Mouse (Mus musculus): ENCODE results near the gene Smarca1.

Smarca1 gene

GRCm38 (mm10) chrX:47892431-47893024, at the start of gene Smarca1:
Gene Smarca1 (minus strand): TSS chrX:47892974.
- no peak for DNase-seq

DNA sequence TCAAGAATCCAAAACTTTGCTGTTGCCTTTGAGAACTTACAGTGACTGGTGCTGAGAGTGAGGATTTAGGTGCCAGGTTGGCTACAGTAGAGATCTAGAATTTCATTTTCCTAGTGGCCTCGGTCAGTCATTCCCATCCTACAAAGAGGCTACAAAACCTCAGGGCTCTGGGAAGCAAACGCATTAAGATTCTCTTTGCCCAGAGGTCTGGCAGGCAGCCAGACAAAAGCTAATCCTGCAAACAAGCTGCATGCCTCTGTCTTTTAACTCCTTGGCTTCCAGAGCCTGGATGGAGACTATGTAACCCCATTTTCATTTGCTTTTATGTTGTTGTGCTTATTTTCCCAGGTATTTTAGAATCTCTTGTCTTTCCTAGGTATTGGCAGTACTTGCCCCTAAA, 45.0 kb upstream of the Smarca1 start:
- no peak for DNase-seq

- DNase-seq, result no peak
Observed at GRCm38 (mm10) chrX:47936885-47937284, 44.1 kb upstream of the Smarca1 start.

- DNase-seq, result no peak
Observed at GRCm38 (mm10) chrX:47934352-47934751, 41.6 kb upstream of the Smarca1 start.

DNA sequence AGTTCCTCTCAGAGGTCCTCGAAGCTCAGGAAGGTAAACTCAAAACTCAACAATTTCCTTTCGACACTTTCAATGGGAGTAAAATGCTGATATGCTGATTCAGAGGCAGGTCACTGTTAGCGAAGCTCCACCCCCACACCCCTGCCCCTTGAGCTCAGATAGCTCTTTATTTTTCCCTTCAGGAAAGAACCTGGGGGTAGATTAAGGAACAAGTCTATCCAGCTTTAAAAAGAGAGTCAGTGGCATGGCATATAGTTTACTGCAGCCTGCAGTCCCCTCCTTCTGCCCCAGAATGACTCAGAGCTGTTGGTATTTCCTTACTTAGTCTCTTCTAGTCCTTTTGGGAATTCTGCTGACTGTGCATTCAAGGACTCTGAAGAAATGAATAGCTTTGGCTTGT, 37.7 kb upstream of the Smarca1 start:
- no peak for DNase-seq

GRCm38 (mm10) chrX:47927981-47928380, 35.2 kb upstream of the Smarca1 start:
- DNase-seq, result no peak

GRCm38 (mm10) chrX:47920541-47920940, 27.8 kb upstream of the Smarca1 start:
- DNase-seq, result no peak

GRCm38 (mm10) chrX:47916831-47917230, 24.1 kb upstream of the Smarca1 start:
- no peak for DNase-seq

DNA sequence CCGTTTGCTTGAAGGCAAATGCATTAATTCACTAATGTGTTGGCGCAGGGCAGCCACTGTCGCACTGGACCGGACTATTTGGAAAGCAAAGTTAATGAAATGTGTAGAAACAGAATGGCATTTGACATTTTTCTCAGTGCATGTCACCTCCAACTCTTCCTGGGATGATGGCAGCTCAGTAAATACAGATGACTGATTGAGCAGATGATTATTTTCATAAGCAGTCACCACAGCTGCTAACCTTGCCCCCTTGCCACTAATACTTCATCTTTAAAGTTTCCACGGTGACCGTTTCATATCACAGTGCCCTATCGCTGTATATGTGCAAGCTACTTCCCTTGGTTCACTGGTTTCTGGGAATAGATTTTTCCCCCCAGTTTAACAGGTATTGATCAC, 20.8 kb upstream of the Smarca1 start:
- no peak for DNase-seq

GRCm38 (mm10) chrX:47912904-47913542, 20.2 kb upstream of the Smarca1 start:
- DNase-seq, result peak in 1 of 2 experiments; percentile 9

GRCm38 (mm10) chrX:47912306-47912792, 19.6 kb upstream of the Smarca1 start, which contains the start of gene Ocrl:
Gene Ocrl (plus strand): TSS chrX:47912387.
- DNase-seq, result peak; percentile 64 to 68

DNA sequence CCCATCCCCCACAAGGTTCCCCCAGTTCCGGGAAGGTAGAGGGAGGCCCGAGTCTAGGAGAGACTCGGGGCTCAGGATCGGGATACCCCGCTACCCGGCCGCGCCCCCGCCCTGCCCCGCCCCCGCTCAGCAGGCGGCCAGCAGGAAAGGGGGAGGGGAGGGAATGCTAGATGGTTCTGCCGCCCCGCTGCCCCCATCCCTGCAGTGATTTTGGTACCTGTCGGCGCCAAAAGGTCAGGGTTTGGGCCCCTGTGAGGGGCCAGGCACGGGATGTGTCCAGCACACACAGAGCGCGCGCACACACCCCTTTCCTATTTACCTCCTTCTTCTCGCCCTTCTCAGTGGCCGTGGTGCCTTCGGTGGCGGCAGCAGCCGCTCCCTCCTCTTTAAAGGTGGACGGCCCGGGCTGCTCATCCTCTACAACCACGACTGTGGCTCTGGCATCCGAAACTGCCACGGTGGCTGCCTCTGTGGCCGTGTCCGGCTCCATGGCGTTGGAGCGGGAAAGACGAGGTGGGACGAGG, 805 bp downstream of the Smarca1 start:
- DNase-seq, result no peak

- no peak for DNase-seq
Observed at GRCm38 (mm10) chrX:47891243-47891906, 1.4 kb downstream of the Smarca1 start.

DNA sequence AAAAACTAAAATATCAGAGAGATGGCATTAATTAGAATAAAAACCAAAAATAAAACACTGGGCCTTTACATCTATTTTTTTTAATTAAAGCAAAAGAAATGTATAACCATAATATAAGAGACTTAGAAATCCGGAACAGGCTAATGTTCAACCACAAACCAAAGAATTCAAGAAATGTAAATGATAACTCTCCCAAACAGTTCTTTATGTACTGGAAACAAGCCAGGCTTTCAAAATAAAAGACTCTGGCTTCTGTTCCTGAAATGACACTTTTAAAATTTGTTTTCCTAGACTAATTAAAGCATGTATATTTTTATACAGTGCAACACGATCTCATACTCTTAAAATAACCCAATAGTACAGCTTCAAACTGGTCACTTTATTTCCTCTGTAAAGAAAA, 5.4 kb downstream of the Smarca1 start:
- no peak for DNase-seq

- no peak for DNase-seq
Observed at GRCm38 (mm10) chrX:47882813-47883212, 10.0 kb downstream of the Smarca1 start.

GRCm38 (mm10) chrX:47880052-47880451, 12.7 kb downstream of the Smarca1 start:
- no peak for DNase-seq

- DNase-seq, result no peak
Observed at GRCm38 (mm10) chrX:47858544-47858943, 34.2 kb downstream of the Smarca1 start.

GRCm38 (mm10) chrX:47835835-47836195, 57.0 kb downstream of the Smarca1 start:
- no peak for DNase-seq

DNA sequence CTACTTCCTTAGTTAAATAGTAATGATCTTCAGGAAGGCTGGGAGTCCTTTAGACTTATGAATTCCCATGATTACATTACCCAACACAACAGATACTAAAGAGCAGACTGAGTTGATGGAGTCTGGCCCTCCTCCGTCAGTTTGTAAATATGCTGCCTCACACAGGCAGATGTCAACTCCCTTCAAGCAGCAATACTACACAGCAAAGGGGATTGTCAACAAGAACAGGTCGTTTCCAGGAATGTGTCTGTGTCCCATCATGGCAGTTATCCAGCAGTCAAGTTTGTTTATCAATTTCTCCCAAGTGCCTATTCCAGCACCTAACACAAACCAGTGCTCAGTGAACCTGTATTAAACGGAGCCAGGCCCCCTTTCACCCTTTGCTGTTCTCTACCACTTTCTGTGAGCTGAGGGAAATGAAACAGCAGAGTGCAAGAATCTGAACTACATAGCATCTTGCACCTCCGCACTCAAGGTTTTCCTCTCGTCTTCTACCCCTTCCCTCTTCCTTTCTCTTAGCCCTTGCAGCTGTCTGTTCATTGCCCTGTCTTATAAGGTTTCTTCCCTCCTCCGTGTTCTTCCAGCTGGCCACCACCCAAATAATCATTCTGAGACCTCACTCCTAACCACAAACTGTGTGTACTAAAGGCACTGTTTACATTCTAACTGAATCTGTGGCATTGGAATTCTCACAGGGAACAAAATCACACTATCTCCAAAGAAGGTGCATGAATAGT, 57.5 kb downstream of the Smarca1 start:
- DNase-seq, result no peak

DNA sequence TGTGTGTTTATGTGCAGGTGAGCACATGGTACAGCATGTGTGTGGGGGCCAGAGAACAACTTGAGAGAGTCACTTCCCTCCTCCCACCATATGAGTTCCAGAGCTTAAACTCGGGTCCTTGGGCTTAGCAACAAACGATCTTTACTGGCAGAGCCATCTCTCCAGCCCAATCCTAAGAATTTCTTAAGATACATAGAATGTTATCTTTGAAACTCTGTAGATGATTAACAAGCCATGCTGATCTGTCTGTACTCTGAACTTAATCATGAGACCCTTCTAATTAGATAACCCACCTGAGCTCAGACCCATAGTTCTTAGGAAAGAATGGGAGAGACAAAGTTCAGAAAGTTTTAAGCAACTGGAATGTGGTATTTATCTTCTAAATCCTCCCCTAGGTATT, 59.3 kb downstream of the Smarca1 start:
- DNase-seq, result no peak

DNA sequence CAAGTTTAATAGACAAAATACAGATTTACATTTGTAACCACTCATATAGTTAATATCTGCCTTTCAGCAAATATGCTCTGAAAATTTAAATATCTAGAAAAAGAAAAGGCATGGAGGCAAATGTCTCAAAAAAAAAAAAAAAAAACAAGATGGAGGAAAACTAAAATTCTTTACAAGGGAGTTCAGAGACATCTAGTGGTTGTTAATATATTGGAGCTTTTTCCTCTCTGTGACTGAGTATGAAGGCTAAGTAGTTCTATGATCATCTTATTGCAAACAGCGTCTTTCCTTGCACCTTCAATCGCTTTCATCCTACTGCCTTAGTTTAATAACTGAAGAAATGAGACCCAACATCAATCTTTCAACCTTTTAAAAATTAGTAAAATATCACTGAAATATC, 72.2 kb downstream of the Smarca1 start:
- no peak for DNase-seq

DNA sequence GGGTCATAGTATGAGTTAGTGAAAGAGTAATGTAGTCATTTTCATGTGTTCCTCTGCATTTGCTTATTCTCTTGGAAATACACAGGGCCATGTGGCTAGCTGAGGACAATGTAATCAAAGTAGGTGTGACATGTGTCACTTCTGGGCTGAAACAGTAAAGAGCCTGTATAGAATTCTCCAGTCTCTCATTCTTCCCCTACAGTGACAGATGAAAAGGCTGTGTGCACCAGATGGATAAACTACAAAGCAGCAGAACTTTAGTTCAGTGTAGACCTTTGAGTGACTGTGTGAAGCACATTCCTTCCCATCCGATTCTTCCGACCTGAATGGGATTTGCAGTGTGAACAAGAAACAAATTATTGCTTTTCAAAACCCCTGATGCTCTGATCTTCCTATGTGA, 84.1 kb downstream of the Smarca1 start:
- DNase-seq, result no peak

DNA sequence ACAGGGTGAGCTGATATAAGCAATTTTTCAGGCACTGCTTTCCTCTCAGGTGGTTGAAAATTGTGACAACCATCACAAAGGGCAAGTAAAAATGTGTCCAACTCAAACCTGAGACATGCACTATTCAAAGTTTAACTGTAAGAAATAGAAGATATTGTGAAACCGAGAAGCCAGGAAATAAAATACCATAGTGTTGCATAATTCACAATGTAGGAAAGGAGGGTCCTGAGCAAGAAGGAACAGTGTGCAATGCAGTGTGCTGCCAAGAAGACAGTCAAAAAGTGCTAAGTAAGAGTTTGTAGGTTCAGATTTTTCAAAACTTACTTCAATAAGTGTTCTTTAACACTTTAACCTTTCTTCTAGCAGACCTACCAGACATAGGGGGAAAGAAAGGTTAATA, 128.3 kb downstream of the Smarca1 start:
- DNase-seq, result no peak

All from thymus, postnatal 36 days (tissue).